Mouse (Mus musculus): ENCODE measurements around the gene Aph1a. TPM values are rescaled to one million over a fixed set of nuclear protein-coding genes. Genes with fewer than 3 reads are reported as not detected.

The Aph1a gene
- polyA plus RNA-seq, 1 experiment from 2014 or later = 34.9 TPM

DNA sequence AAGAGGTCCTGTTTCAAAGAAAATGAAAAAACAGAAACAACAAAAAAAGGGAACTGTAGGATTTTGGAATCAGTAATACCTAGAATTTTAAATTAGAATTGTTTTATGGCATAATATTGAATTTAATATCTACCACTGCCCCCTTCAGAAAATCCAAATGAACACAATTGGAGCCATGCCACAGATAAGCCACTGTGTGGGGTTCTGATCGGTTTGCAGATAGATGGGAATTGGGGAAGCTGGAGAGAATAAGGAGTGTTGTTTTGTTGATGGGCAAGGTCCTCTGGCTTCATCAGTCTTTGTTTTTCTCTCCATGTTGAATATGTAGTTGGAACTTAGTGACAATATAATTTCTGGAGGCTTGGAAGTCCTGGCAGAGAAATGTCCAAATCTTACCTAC is 40.7 kb downstream of the Aph1a start:
- 97% methylated on average over 1 of the region's 1 CpGs for WGBS
- no peak for ATAC-seq (ENCODE audit: low FRiP score)
- H3K4me3 ChIP-seq (replicated peaks; ENCODE audit: low read length) = no peak overlapping the region
- H3K36me3 ChIP-seq (replicated peaks; ENCODE audit: control insufficient read depth, insufficient read depth) = peaks cover 49% of the 10 kb centered on the region
- DNase-seq (ENCODE audit: low spot score) = no peak
- H3K27ac ChIP-seq = no peak overlapping the region
- no peaks in the 10 kb centered on the region for H3K27me3 ChIP-seq (ENCODE audit: control insufficient read depth, insufficient read depth, low read length)
- no peaks in the 10 kb centered on the region for H3K9me3 ChIP-seq (ENCODE audit: control insufficient read depth, low read length)
- peaks cover 6% of the 10 kb centered on the region for H3K4me1 ChIP-seq (replicated peaks; ENCODE audit: control insufficient read depth, insufficient read depth, low read length)
- H3K9ac ChIP-seq = no peak overlapping the region
- no peak overlapping the region for H3K4me2 ChIP-seq (replicated peaks)

DNA sequence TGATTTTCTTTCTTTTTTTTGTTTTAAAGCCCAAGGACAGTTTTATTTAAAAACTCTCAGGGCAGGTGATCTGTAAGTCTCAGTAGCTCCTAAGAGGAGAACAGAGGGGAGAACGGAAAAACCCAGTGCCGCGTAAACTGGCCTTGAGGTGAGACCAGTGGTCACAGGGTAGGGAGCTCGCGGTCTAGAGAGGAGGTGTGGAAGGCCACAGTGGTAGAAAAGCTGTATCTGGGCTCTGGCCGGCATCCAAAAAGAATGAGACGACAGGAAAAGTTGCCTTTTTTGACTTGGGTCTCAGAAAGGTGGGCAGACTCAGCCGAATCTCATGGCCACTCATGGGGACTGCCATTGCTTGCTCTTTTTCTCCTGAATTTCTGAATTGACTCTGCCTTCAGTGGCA is 44.4 kb downstream of the Aph1a start:
- no peak overlapping the region for H3K4me2 ChIP-seq (replicated peaks)
- no peaks in the 10 kb centered on the region for H3K4me1 ChIP-seq (replicated peaks; ENCODE audit: control insufficient read depth, insufficient read depth, low read length)
- no peak overlapping the region for H3K9ac ChIP-seq
- over 99% methylated on average over 8 of the region's 8 CpGs for WGBS
- ATAC-seq (ENCODE audit: low FRiP score) = no peak
- no peaks in the 10 kb centered on the region for H3K27me3 ChIP-seq (ENCODE audit: control insufficient read depth, insufficient read depth, low read length)
- H3K9me3 ChIP-seq (ENCODE audit: control insufficient read depth, low read length) = no peaks in the 10 kb centered on the region
- H3K27ac ChIP-seq = no peak overlapping the region
- no peak for DNase-seq (ENCODE audit: low spot score)
- H3K36me3 ChIP-seq (replicated peaks; ENCODE audit: control insufficient read depth, insufficient read depth) = peaks cover 80% of the 10 kb centered on the region
- no peak overlapping the region for H3K4me3 ChIP-seq (replicated peaks; ENCODE audit: low read length)

DNA sequence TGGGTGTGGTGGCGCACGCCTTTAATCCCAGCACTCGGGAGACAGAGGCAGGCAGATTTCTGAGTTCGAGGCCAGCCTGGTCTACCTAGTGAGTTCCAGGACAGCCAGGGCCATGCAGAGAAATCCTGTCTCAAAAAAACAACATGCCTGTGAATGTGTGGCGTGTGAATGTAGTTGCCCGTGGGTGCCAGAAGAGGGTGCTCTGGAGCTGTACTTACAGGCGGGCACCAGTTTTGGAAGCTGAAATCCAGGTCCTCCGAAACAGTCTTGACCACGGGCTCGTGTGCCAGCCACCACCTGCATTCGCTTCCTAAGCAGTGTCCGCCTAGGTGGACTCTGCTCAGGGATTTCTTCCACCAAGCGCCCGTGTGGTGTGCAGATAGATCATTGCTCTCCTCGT is 45.1 kb downstream of the Aph1a start:
- H3K4me2 ChIP-seq (replicated peaks) = no peak overlapping the region
- H3K9me3 ChIP-seq (ENCODE audit: control insufficient read depth, low read length) = no peaks in the 10 kb centered on the region
- no peak overlapping the region for H3K4me3 ChIP-seq (replicated peaks; ENCODE audit: low read length)
- ATAC-seq (ENCODE audit: low FRiP score) = no peak
- no peak overlapping the region for H3K27ac ChIP-seq
- H3K36me3 ChIP-seq (replicated peaks; ENCODE audit: control insufficient read depth, insufficient read depth) = peaks cover 79% of the 10 kb centered on the region
- no peaks in the 10 kb centered on the region for H3K27me3 ChIP-seq (ENCODE audit: control insufficient read depth, insufficient read depth, low read length)
- no peak overlapping the region for H3K9ac ChIP-seq
- DNase-seq (ENCODE audit: low spot score) = no peak
- H3K4me1 ChIP-seq (replicated peaks; ENCODE audit: control insufficient read depth, insufficient read depth, low read length) = no peaks in the 10 kb centered on the region
- WGBS = 93% methylated on average over 15 of the region's 15 CpGs

DNA sequence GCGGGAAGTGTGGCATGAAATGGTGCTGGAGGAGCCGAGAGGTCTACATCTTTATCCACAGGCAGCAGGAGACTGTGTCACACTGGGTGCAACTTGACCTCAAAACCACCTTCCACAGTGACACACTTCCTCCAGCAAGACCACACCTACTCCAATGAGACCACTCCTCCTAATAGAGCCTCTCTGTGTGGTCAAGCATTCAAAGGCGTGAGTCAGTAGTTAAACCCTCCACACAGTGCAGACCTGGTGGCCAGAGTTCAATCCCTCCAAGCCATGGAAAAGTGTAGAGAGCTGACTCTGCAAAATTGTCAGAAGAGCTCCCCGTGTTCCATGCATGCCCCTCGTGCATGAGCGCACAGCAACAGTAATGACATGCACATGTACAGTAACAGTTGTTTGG is 49.0 kb downstream of the Aph1a start:
- no peak overlapping the region for H3K4me3 ChIP-seq (replicated peaks; ENCODE audit: low read length)
- ATAC-seq (ENCODE audit: low FRiP score) (no peak), DNase-seq (ENCODE audit: low spot score) (no peak)
- H3K4me2 ChIP-seq (replicated peaks) = no peak overlapping the region
- no peak overlapping the region for H3K27ac ChIP-seq
- no peaks in the 10 kb centered on the region for H3K27me3 ChIP-seq (ENCODE audit: control insufficient read depth, insufficient read depth, low read length)
- peaks cover 79% of the 10 kb centered on the region for H3K36me3 ChIP-seq (replicated peaks; ENCODE audit: control insufficient read depth, insufficient read depth)
- no peak overlapping the region for H3K9ac ChIP-seq
- no peaks in the 10 kb centered on the region for H3K9me3 ChIP-seq (ENCODE audit: control insufficient read depth, low read length)
- WGBS = 83% methylated on average over 6 of the region's 6 CpGs
- no peaks in the 10 kb centered on the region for H3K4me1 ChIP-seq (replicated peaks; ENCODE audit: control insufficient read depth, insufficient read depth, low read length)

DNA sequence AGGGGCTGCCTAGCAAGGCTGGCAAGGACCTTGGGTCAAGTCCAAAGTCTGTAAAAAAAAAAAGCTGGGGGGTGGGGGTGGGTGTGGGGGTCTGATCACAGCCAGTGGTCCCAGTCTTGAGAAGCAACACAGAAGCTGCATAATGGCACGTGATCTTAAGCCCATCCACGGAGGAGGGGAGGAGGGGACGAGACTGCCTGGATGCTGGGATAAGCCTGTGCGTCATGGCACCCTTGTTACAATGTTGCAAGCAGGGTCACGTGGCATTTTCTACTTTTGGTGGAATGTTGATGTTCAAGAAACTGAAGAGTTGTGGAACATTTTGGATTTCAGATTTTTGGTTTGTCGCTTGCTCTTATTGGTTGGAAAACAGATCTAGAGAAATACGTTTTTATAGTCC is 49.5 kb downstream of the Aph1a start:
- Histone ChIP-seq H3K4me3 (replicated peaks; ENCODE audit: low read length) (no peak overlapping the region), H3K9ac (no peak overlapping the region), H3K9me3 (ENCODE audit: control insufficient read depth, low read length) (no peaks in the 10 kb centered on the region), H3K36me3 (replicated peaks; ENCODE audit: control insufficient read depth, insufficient read depth) (peaks cover 77% of the 10 kb centered on the region), H3K4me2 (replicated peaks) (no peak overlapping the region), H3K4me1 (replicated peaks; ENCODE audit: control insufficient read depth, insufficient read depth, low read length) (no peaks in the 10 kb centered on the region), H3K27ac (no peak overlapping the region), H3K27me3 (ENCODE audit: control insufficient read depth, insufficient read depth, low read length) (no peaks in the 10 kb centered on the region)
- WGBS = 91% methylated on average over 7 of the region's 7 CpGs
- DNase-seq (ENCODE audit: low spot score) = no peak
- ATAC-seq (ENCODE audit: low FRiP score) = no peak

DNA sequence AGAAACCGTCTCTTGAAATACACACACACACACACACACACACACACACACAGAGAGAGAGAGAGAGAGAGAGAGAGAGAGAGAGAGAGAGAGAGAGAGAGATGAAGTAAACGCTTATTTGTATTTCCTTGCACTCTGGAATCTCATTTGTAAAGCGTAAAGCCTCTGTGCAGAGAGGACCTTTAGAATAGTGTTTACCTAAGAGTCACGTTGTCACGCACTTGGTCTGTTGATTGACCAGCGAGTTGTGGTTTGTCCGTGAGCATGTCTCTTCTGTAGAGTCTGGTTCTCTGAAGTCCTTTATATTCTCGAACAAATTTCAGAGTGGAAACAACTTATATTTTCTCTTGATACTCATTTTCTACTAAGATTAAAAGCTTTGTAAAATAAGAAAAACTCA is 51.0 kb downstream of the Aph1a start:
- no peak overlapping the region for H3K9ac ChIP-seq
- ATAC-seq (ENCODE audit: low FRiP score) (no peak), DNase-seq (ENCODE audit: low spot score) (no peak)
- H3K9me3 ChIP-seq (ENCODE audit: control insufficient read depth, low read length) = no peaks in the 10 kb centered on the region
- 92% methylated on average over 8 of the region's 8 CpGs for WGBS
- no peaks in the 10 kb centered on the region for H3K4me1 ChIP-seq (replicated peaks; ENCODE audit: control insufficient read depth, insufficient read depth, low read length)
- H3K4me2 ChIP-seq (replicated peaks) = no peak overlapping the region
- H3K27ac ChIP-seq = no peak overlapping the region
- H3K4me3 ChIP-seq (replicated peaks; ENCODE audit: low read length) = no peak overlapping the region
- no peaks in the 10 kb centered on the region for H3K27me3 ChIP-seq (ENCODE audit: control insufficient read depth, insufficient read depth, low read length)
- H3K36me3 ChIP-seq (replicated peaks; ENCODE audit: control insufficient read depth, insufficient read depth) = peaks cover 62% of the 10 kb centered on the region

DNA sequence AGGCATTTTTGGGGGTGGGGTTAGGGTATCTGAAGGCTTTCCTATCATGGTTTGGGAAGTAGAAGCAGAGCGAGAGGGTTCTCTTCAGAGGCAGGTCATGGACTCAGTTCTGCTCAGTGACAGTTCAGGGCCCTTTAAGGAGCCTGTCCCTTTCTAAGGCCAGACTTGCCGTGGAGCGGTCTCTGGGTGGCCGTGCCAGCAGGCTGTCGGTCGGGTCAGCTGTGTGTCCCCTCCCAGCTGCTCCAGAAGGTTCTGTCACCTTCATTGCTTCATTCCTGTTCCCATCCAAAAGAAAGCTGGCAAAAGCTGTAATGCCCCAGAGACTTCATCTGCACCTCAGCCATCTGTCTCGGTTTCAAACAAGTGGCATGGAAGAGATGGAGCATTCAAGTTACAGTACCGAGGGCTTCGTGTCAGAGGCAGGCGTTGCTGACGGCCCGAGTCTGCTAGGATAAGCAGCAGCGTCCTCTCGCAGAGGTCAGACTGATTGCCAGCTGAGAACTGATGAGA is 52.0 kb downstream of the Aph1a start:
- DNase-seq (ENCODE audit: low spot score) (no peak), ATAC-seq (ENCODE audit: low FRiP score) (no peak)
- Histone ChIP-seq H3K9me3 (ENCODE audit: control insufficient read depth, low read length) (no peaks in the 10 kb centered on the region), H3K4me3 (replicated peaks; ENCODE audit: low read length) (no peak overlapping the region), H3K9ac (no peak overlapping the region), H3K4me1 (replicated peaks; ENCODE audit: control insufficient read depth, insufficient read depth, low read length) (no peaks in the 10 kb centered on the region), H3K27ac (no peak overlapping the region), H3K4me2 (replicated peaks) (no peak overlapping the region), H3K27me3 (ENCODE audit: control insufficient read depth, insufficient read depth, low read length) (no peaks in the 10 kb centered on the region), H3K36me3 (replicated peaks; ENCODE audit: control insufficient read depth, insufficient read depth) (peaks cover 52% of the 10 kb centered on the region)
- 71% methylated on average over 14 of the region's 14 CpGs for WGBS

Other genes starting within 250 kb of the Aph1a start
- gene Mcl1, start 235.2 kb upstream of the Aph1a start, polyA plus RNA-seq (2014; fragmentation: Nextera tagmentation; extraction: Ambion mirVana) = 60.3 and 72.3 TPM in 2 replicates
- gene Adamtsl4, start 206.1 kb upstream of the Aph1a start, polyA plus RNA-seq (2014; fragmentation: Nextera tagmentation; extraction: Ambion mirVana) = 0.35 and 1.3 TPM in 2 replicates
- 11.1 and 12.5 TPM in 2 replicates for gene Ecm1, start 154.4 kb upstream of the Aph1a start, polyA plus RNA-seq (2014; fragmentation: Nextera tagmentation; extraction: Ambion mirVana)
- gene Tars2, start 133.8 kb upstream of the Aph1a start, polyA plus RNA-seq (2014; fragmentation: Nextera tagmentation; extraction: Ambion mirVana) = 43.2 and 49.0 TPM in 2 replicates
- 20.8 and 21.2 TPM in 2 replicates for gene Rprd2, start 75.1 kb upstream of the Aph1a start, polyA plus RNA-seq (2014; fragmentation: Nextera tagmentation; extraction: Ambion mirVana)
- 33.5 and 35.7 TPM in 2 replicates for gene Prpf3, start 38.1 kb upstream of the Aph1a start, polyA plus RNA-seq (2014; fragmentation: Nextera tagmentation; extraction: Ambion mirVana)
- 254 and 293 TPM in 2 replicates for gene Mrps21, start 22.4 kb upstream of the Aph1a start, polyA plus RNA-seq (2014; fragmentation: Nextera tagmentation; extraction: Ambion mirVana)
- gene Ciart, start 11.7 kb upstream of the Aph1a start, polyA plus RNA-seq (2014; fragmentation: Nextera tagmentation; extraction: Ambion mirVana) = 2.4 and 2.7 TPM in 2 replicates
- gene BC028528, start 2.0 kb upstream of the Aph1a start, polyA plus RNA-seq (2014; fragmentation: Nextera tagmentation; extraction: Ambion mirVana) = 16.1 and 26.2 TPM in 2 replicates
- gene Car14, start 10.7 kb downstream of the Aph1a start, polyA plus RNA-seq (2014; fragmentation: Nextera tagmentation; extraction: Ambion mirVana) = 12.1 and 13.0 TPM in 2 replicates
- 37.1 and 37.5 TPM in 2 replicates for gene Anp32e, start 35.3 kb downstream of the Aph1a start, polyA plus RNA-seq (2014; fragmentation: Nextera tagmentation; extraction: Ambion mirVana)
- 47.1 and 49.0 TPM in 2 replicates for gene Plekho1, start 102.0 kb downstream of the Aph1a start, polyA plus RNA-seq (2014; fragmentation: Nextera tagmentation; extraction: Ambion mirVana)
- gene Vps45, start 164.5 kb downstream of the Aph1a start, polyA plus RNA-seq (2014; fragmentation: Nextera tagmentation; extraction: Ambion mirVana) = 44.8 and 46.8 TPM in 2 replicates
- 7.1 and 7.9 TPM in 2 replicates for gene Otud7b, start 210.6 kb downstream of the Aph1a start, polyA plus RNA-seq (2014; fragmentation: Nextera tagmentation; extraction: Ambion mirVana)

Data from hindbrain, embryonic 14.5 days (tissue).